Mouse (Mus musculus) neural tube, embryonic 15.5 days (tissue): ENCODE measurements around the gene Chrnb2. TPM values are rescaled to one million over a fixed set of nuclear protein-coding genes. Genes with fewer than 3 reads are reported as not detected.

ENCODE experiments used
- ATAC-seq: fragments of 200-750 bp; cut with Nextera tagmentation; 2 replicates; pipeline ENCODE4 v1.8.0; 2017; ENCODE audit warnings: mild to moderate bottlenecking, moderate TSS enrichment, moderate library complexity; ENCODE audit not compliant: low FRiP score
- H3K27ac ChIP-seq: fragments of 300-500 bp; sonication (generic); replicated peaks from 2 replicates; pipeline ENCODE4 v1.5.1; 2015; ENCODE audit warnings: mild to moderate bottlenecking, inconsistent platforms
- H3K27me3 ChIP-seq: fragments of 300-500 bp; sonication (generic); replicated peaks from 2 replicates; pipeline ENCODE4 v1.6.1; 2015; ENCODE audit warnings: inconsistent platforms
- H3K36me3 ChIP-seq: fragments of 300-500 bp; sonication (generic); 2 replicates; pipeline ENCODE4 v1.6.1; 2015; ENCODE audit warnings: inconsistent platforms
- H3K4me1 ChIP-seq: fragments of 300-500 bp; sonication (generic); 2 replicates; pipeline ENCODE4 v1.6.1; 2015; ENCODE audit warnings: inconsistent platforms
- H3K4me2 ChIP-seq: fragments of 300-500 bp; sonication (generic); 2 replicates; pipeline ENCODE4 v1.6.1; 2015; ENCODE audit warnings: inconsistent platforms, mild to moderate bottlenecking, moderate library complexity
- H3K4me3 ChIP-seq: fragments of 300-500 bp; sonication (generic); replicated peaks from 2 replicates; pipeline ENCODE4 v1.5.1; 2015; ENCODE audit warnings: mild to moderate bottlenecking, inconsistent platforms
- H3K9ac ChIP-seq: fragments of 300-500 bp; sonication (generic); replicated peaks from 2 replicates; pipeline ENCODE4 v1.6.1; 2015; ENCODE audit warnings: mild to moderate bottlenecking, inconsistent platforms
- H3K9me3 ChIP-seq: fragments of 300-500 bp; sonication (generic); replicated peaks from 2 replicates; pipeline ENCODE4 v1.6.1; 2016; ENCODE audit warnings: inconsistent platforms
- WGBS: fragments of 180-500 bp; shearing (Covaris S2); methylation state at CpG from one replicate; pipeline ENCODE4 v1.1.7; 2015; ENCODE audit warnings: mixed read lengths; 5-methylcytosine and 5-hydroxymethylcytosine counted together
- polyA plus RNA-seq: library from polyadenylated mRNA; unstranded; fragments of >200 nt; fragmentation: Nextera tagmentation; extraction: Ambion mirVana; gene quantifications from 2 replicates; pipeline ENCODE4 v1.2.1, GENCODE M21; 2015

Chrnb2 gene
- polyA plus RNA-seq, 1 experiment from 2014 or later = 22.5 TPM

DNA sequence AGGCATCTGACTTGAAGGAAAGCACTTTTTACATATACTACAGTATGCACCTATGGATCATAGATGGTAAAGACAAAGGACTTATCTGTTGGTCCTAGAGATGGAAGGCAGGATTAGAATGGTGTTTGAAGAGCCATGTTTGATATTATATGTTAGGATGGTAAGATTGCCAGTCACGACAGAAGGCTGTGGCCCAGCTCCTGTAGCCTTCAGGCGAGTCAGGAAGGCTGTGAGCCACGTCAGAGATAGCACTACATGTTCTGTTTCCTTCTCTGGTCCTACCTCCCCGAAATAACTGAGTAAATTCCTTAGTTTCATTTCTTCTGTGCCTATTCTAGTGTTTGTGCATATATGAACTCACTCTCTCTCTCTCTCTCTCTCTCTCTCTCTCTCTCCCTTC lies 32.3 kb downstream of the Chrnb2 start:
- H3K27ac ChIP-seq = no peak overlapping the region
- WGBS = 96% methylated on average over 4 of the region's 4 CpGs
- H3K4me2 ChIP-seq = no peak overlapping the region
- peaks cover 11% of the 10 kb centered on the region; the same call in 1 of the 2 replicates for H3K36me3 ChIP-seq
- no peak for ATAC-seq
- H3K27me3 ChIP-seq = no peaks in the 10 kb centered on the region
- no peak overlapping the region for H3K4me3 ChIP-seq
- H3K9me3 ChIP-seq = no peaks in the 10 kb centered on the region
- H3K4me1 ChIP-seq = peaks cover 23% of the 10 kb centered on the region
- no peak overlapping the region for H3K9ac ChIP-seq

DNA sequence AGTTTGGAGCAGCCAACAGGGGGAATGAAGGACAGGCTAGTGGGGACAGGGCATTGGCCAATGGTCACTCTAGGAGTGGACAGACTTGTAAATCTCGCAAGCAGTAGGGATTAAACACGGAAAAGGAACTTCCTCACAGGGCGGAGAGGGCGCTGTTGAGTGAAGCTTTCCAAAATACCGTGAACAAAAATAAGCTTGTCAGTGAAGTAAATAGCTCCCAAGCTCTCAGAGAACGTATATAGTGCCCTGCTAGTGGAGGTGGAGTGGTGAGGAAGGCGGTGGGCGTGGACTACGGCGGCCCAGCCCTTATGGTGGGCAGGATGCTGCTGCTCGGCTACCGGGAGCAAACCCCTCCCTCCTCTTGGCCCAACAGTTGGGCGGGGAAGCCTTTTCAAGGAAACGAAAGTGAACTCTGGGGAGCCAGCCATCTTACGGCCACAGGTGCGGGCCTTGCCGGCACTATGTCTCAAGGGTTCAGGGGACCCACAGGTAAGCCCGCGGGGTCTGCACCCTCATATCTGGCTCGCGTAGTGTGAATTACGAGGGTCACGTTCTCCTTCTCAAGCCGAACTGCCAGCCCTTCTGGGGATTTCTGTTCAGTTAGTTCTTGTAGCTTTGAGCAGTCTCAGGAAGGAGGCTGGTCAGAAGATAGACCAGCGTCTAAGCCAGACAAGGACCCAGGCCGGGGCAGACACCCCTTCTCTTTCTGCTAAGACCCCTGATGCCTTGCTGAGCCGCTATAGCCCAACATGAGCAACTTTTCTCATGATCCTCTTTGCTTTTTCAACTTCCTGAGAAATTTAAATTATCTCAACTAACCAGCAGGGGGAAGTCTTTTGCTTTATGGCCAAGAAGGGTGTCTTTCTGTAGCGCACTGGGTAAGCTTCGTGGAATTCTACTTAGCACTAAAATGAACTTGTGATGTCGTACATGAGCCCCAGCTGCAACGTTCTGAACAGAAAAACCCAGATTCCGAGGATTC lies 33.8 kb downstream of the Chrnb2 start:
- peaks cover 1% of the 10 kb centered on the region; the same call in 1 of the 2 replicates for H3K36me3 ChIP-seq
- peak; percentile 74; the same call in 1 of the 2 replicates for ATAC-seq
- 2% methylated on average over 32 of the region's 32 CpGs for WGBS
- H3K4me2 ChIP-seq = peak overlapping the region; percentile 61
- H3K4me3 ChIP-seq = peak overlapping the region; percentile 45
- peaks cover 23% of the 10 kb centered on the region for H3K4me1 ChIP-seq
- peak overlapping the region; percentile 56 for H3K27ac ChIP-seq
- no peaks in the 10 kb centered on the region for H3K27me3 ChIP-seq
- H3K9ac ChIP-seq = peak overlapping the region; percentile 44
- H3K9me3 ChIP-seq = no peaks in the 10 kb centered on the region

DNA sequence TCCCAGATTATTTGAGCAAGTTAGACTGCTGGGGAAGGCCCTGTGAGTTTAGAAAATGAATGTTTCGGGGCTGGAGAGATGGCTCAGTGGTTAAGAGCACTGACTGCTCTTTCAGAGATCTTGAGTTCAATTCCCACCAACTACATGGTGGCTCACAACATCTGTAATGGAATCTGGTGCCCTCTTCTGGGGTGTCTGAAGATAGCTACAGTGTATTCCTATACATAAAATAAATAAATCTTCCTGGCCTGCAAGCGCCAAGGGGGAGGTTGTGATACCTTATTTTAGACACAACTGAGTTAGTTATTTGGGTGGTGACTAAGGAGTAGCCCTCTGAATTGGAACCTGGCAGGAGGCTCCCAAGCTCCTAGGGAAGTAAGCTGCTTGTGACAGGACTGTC lies 35.6 kb downstream of the Chrnb2 start:
- Histone ChIP-seq H3K27ac (no peak overlapping the region), H3K4me2 (no peak overlapping the region), H3K4me3 (no peak overlapping the region), H3K4me1 (peaks cover 23% of the 10 kb centered on the region), H3K9me3 (no peaks in the 10 kb centered on the region), H3K36me3 (no peaks in the 10 kb centered on the region), H3K9ac (no peak overlapping the region), H3K27me3 (no peaks in the 10 kb centered on the region)
- WGBS = 81% methylated on average over 2 of the region's 2 CpGs
- no peak for ATAC-seq

DNA sequence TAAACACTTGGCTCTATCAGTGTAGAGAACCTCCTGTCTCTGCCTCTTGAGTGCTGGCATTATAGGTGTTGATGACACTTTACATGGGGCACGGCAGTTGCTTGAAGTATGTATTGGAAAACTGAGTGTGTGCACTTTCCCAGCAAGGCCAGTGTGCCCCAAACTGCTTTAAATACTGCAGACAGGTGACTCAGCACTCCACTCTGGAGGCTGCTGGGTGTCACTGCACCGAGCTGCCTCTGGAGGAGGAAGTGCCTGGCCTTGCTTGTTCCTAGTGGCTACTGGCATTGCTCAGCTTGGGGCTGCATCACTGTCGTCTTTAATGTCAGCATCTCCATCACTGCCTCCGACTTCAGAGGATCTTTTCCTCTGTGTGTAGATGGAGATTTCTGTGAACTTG lies 37.4 kb downstream of the Chrnb2 start:
- Histone ChIP-seq H3K36me3 (no peaks in the 10 kb centered on the region), H3K4me1 (peaks cover 27% of the 10 kb centered on the region), H3K4me3 (no peak overlapping the region), H3K9ac (no peak overlapping the region), H3K27ac (no peak overlapping the region), H3K9me3 (no peaks in the 10 kb centered on the region), H3K4me2 (no peak overlapping the region), H3K27me3 (no peaks in the 10 kb centered on the region)
- WGBS = 14% methylated on average over 4 of the region's 4 CpGs
- no peak for ATAC-seq

DNA sequence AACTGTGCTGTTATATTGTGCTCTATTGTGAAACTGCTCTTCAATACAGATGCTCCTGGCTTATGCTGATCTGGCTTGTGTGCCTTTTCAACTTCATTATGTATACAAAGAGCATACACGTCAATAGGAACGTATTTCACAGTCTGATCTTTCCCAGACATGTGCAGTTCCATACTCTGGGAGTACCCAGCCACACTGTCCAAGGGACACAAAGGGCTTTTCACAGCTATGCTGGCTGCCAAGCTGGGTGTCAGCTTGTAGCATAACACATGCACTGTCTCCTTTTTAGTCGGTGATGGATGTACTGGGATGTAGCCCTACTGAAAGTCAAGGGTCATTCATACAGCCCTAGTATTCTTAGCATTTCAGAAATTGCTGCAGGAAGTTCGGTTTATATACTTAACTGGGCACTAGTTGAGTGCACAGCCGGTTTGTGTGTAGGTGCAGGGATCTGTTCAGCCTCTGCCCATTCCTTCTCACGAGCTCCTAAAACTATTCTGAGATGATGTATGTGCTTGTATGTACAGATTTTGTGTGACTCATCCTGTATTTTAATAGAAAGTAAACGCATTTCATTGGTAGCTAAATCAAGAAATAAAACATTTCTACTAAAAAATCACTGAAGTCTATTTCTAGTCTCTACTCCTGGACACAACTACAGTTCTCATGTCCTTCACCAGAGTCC lies 40.9 kb downstream of the Chrnb2 start:
- Histone ChIP-seq H3K4me2 (no peak overlapping the region), H3K27me3 (no peaks in the 10 kb centered on the region), H3K27ac (no peak overlapping the region), H3K9ac (no peak overlapping the region), H3K4me3 (no peak overlapping the region), H3K36me3 (no peaks in the 10 kb centered on the region), H3K4me1 (peaks cover 4% of the 10 kb centered on the region; the same call in 1 of the 2 replicates), H3K9me3 (no peaks in the 10 kb centered on the region)
- no peak for ATAC-seq
- 45% methylated on average over 7 of the region's 7 CpGs for WGBS

DNA sequence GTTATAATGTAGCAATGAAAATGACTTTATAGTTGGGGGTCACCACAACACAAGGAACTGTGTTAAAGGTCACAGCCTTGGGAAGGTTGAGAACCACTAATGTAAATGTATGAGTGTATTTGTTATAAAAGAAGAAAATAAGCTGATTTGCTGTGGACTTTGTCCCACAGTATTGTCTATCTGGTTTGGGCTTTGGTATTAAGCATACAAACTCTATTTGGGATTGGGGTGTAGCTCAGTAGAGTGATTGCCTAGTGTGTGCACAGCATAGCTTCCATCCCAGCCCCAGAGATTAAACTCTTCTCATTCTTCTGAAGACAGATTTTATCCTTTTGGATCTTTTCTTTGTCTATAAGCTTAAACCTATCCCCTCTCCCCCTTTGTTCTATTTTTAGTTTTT lies 42.4 kb downstream of the Chrnb2 start:
- H3K9ac ChIP-seq = no peak overlapping the region
- no peak overlapping the region for H3K27ac ChIP-seq
- no peaks in the 10 kb centered on the region for H3K27me3 ChIP-seq
- no peak for ATAC-seq
- peaks cover 15% of the 10 kb centered on the region for H3K4me1 ChIP-seq
- H3K4me2 ChIP-seq = no peak overlapping the region
- no peaks in the 10 kb centered on the region for H3K36me3 ChIP-seq
- no peak overlapping the region for H3K4me3 ChIP-seq
- H3K9me3 ChIP-seq = no peaks in the 10 kb centered on the region

DNA sequence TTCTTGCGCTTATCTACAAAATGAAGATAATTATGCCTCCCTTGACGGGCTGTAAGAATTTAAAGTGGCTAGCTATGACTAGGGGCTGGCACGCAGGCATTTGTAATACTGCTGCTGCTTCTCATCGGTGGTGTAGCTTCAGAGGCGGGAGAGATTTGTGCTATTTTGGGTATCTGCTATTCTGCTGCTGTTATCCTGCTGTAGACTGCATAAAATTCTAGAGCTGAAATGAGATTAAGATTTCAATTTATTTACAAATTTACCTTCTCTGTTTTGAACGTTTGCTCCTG lies 48.5 kb downstream of the Chrnb2 start:
- H3K4me1 ChIP-seq = peaks cover 28% of the 10 kb centered on the region
- peak overlapping the region; percentile 92 for H3K4me3 ChIP-seq
- no peaks in the 10 kb centered on the region for H3K36me3 ChIP-seq
- H3K4me2 ChIP-seq = peak overlapping the region; percentile 74
- WGBS = 36% methylated on average over 6 of the region's 6 CpGs
- peak overlapping the region; percentile 92 for H3K27ac ChIP-seq
- H3K9ac ChIP-seq = peak overlapping the region; percentile 94
- ATAC-seq = 0 out of 2 replicates have a peak, but pooled peaks have one; percentile 16
- no peaks in the 10 kb centered on the region for H3K9me3 ChIP-seq
- H3K27me3 ChIP-seq = 0 out of 2 replicates have a peak, but pooled peaks cover 3% of the 10 kb centered on the region

DNA sequence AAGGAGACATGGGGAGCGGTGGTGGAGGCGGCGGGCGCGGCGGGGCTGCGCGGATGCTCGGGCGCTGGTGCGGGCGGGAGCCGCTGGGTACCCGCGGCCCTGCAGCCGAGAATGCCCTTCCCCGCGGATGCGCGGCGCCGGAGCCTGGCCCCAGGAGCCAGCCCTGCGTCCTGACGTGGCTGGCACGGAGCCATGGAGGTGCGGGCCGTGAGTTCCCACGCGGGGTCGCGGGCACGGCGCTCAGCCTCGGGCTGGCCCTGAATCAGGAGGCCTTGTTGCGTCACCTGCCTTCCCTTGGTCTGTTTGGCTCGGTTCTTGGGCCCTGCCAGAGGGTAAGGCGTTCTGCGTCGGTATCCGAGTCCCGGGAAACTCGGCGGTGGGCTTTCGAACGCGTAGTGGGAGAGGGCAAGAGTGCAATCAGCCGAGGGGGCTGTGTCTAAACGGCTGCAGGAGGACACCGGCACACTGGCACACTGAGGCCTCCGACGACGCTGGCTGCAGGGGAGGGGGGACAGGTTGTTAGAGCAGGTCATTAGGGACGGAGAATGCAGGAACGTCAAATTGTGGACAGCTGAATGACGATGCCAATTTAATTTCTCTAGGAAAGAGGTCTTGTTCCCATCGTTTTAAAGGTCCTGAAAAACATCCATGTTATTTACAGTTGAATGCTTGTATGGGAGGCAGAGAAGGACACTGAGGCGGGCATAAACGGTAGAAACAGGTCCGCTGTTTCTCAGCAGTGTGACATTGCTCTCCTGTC lies 49.0 kb downstream of the Chrnb2 start:
- no peaks in the 10 kb centered on the region for H3K9me3 ChIP-seq
- 0 out of 2 replicates have a peak, but pooled peaks cover 3% of the 10 kb centered on the region for H3K27me3 ChIP-seq
- no peaks in the 10 kb centered on the region for H3K36me3 ChIP-seq
- H3K4me1 ChIP-seq = peaks cover 28% of the 10 kb centered on the region
- H3K9ac ChIP-seq = peak overlapping the region; percentile 94
- WGBS = 1% methylated on average over 59 of the region's 59 CpGs
- peak overlapping the region; percentile 92 for H3K27ac ChIP-seq
- peak; percentile 78 for ATAC-seq
- H3K4me2 ChIP-seq = peak overlapping the region; percentile 74
- peak overlapping the region; percentile 92 for H3K4me3 ChIP-seq

DNA sequence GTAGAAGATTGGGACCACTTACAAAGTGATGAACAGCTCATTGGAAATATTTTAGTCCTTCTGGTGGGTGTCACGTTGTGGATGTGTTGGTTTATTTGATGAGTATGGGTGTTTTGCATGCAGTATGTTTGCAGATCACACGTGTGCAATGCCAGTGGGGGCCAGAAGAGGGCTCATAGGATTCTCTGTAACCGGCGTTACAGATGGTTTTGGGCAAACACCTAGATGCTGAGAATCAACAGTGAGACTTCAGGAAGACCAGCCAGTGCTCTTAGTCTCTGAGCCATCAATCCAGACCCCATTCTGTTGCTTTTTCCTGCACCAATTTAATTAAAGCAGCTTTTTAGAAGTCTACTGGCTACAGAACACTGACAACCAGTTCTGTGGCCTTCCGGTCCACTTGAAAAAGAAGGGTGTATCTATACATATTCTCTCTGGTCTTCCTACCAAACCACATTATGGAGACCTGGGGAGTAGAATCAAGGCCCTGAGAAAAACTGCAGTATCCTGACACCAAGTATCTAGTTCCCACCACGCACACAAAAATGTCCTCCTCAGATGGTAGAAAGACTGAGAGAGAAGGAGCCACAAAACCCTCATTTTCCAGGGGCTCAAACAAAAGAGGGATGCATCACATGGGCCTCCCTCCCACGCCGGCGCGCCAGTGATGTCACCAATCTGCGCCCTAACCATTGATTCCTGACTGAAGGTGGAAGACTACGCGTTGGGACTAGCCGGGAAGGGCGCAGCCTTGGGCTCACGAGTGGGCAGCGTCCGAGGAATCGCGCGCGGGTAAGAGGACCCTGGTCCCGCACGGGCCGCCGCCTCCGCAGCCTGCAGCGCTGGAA lies 49.8 kb downstream of the Chrnb2 start, which contains the start of gene Adar:
Adar (plus strand) TSS at position 664 of the 848 bp plus-strand sequence.
- 0 out of 2 replicates have a peak, but pooled peaks cover 3% of the 10 kb centered on the region for H3K27me3 ChIP-seq
- H3K4me3 ChIP-seq = peak within 1 kb of the TSS; percentile 92
- ATAC-seq = peak; percentile 93
- peak within 1 kb of the TSS; percentile 94 for H3K9ac ChIP-seq
- 3% methylated on average over 28 of the region's 28 CpGs for WGBS
- peaks cover 28% of the 10 kb centered on the region for H3K4me1 ChIP-seq
- H3K4me2 ChIP-seq = peak within 1 kb of the TSS; percentile 74
- no peaks in the 10 kb centered on the region for H3K36me3 ChIP-seq
- peak within 1 kb of the TSS; percentile 92 for H3K27ac ChIP-seq
- H3K9me3 ChIP-seq = no peaks in the 10 kb centered on the region

DNA sequence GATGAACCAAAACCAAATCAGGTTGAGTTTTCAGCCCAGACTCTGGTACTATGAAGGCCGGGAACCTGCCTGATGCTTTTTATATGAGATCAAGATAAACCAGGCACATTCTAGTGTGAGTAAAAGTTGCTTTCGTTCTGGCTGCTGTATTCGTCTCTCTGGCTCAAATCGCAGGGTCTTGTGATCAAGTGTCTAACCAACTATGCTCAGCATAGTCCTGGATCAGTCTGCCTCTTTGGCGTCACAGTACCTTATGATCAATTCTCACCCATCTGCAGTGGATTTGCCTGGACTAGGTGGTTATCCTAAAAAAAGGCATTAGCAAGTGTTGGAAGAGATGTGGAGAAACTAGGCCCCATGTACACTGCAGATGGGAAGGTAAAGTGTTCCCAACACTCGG lies 60.4 kb downstream of the Chrnb2 start:
- H3K4me3 ChIP-seq = no peak overlapping the region
- H3K27ac ChIP-seq = no peak overlapping the region
- 87% methylated on average over 6 of the region's 6 CpGs for WGBS
- no peaks in the 10 kb centered on the region for H3K9me3 ChIP-seq
- no peak for ATAC-seq
- no peaks in the 10 kb centered on the region for H3K4me1 ChIP-seq
- H3K4me2 ChIP-seq = no peak overlapping the region
- no peaks in the 10 kb centered on the region for H3K27me3 ChIP-seq
- no peaks in the 10 kb centered on the region for H3K36me3 ChIP-seq
- H3K9ac ChIP-seq = no peak overlapping the region

DNA sequence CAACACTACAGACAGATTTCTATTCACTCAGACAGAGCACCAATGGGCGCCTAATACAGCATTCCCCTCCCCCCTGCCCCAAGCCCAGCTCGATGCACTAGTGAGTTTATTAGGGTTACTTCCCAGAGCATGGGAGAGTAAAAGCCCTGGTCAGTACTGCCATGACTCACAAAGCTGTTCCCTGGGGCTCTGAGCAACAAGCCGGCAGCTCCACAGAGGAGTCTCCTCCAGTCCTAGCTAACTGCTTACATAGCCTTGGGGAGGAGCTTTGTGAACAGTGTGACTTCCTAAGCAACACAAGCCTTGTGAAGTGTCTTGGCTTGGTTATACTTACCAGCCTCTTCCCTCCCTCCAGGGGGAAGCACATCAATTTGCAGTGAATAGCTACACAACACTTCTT lies 60.8 kb downstream of the Chrnb2 start:
- ATAC-seq = no peak
- Histone ChIP-seq H3K4me2 (no peak overlapping the region), H3K27ac (no peak overlapping the region), H3K4me3 (no peak overlapping the region), H3K4me1 (no peaks in the 10 kb centered on the region), H3K9ac (no peak overlapping the region), H3K27me3 (no peaks in the 10 kb centered on the region), H3K36me3 (no peaks in the 10 kb centered on the region), H3K9me3 (no peaks in the 10 kb centered on the region)
- WGBS = 35% methylated on average over 3 of the region's 3 CpGs
